Mouse (Mus musculus) left cerebral cortex, postnatal 10 days (tissue): ENCODE measurements around the gene Gm20825. TPM values are rescaled to one million over a fixed set of nuclear protein-coding genes. Genes with fewer than 3 reads are reported as not detected.
"Not testable (repeated sequence)": the region's sequence is repeated elsewhere in the genome, so short reads cannot be mapped to it uniquely, and the experiment has no call there.

Experiments used
- DNase-seq, 2 experiments: peaks; one replicate each; pipeline ENCODE4 v3.0.0; 2021 to 2022; ENCODE audit warnings: low spot score in 2 of 2, mixed read lengths in 1 of 2; ENCODE audit errors: extremely low spot score in 1 of 2
- intact Hi-C: fragments of 180-260 bp; cut with DNase I; formaldehyde crosslinking; loops from one replicate; pipeline ENCODE4 v1.15.1; 2025
- total RNA-seq, 2 experiments: library from RNA; stranded (reverse); gene quantifications; 2 replicates each; pipeline ENCODE4 v1.2.3; 2021

The Gm20825 gene
- total RNA-seq, result not detected

- DNase-seq, intact Hi-C loops: not testable (repeated sequence)
These were observed at the start of gene Gm20825 for GRCm38 (mm10) chrY:8071407-8071806. Gene Gm20825, minus strand, starts transcription at chrY:8071507.

Other genes starting within 250 kb of the Gm20825 start
- gene Gm29049, start 74.3 kb downstream of the Gm20825 start, total RNA-seq, result not detected
- not detected for gene Gm20824, start 186.4 kb upstream of the Gm20825 start, total RNA-seq